Mouse (Mus musculus) lung, embryonic 15.5 days (tissue): Measurements from ENCODE around the gene 1110059E24Rik. TPM values are rescaled to one million over a fixed set of nuclear protein-coding genes. Genes with fewer than 3 reads are reported as not detected.

ENCODE experiments used
- ATAC-seq: fragments of 200-750 bp; cut with Nextera tagmentation; 2 replicates; pipeline ENCODE4 v1.8.0; 2017; ENCODE audit warnings: moderate number of reproducible peaks, borderline replicate concordance; ENCODE audit not compliant: low FRiP score, low TSS enrichment; ENCODE audit errors: extremely low read depth
- H3K27ac ChIP-seq: fragments of 300-500 bp; sonication (generic); 2 replicates; pipeline ENCODE4 v1.5.1; 2015; ENCODE audit warnings: moderate library complexity, mild to moderate bottlenecking, inconsistent platforms
- H3K27me3 ChIP-seq: fragments of 300-500 bp; sonication (generic); 2 replicates; pipeline ENCODE4 v1.6.1; 2015; ENCODE audit warnings: inconsistent platforms
- H3K36me3 ChIP-seq: fragments of 300-500 bp; sonication (generic); 2 replicates; pipeline ENCODE4 v1.6.1; 2015; ENCODE audit warnings: inconsistent platforms
- H3K4me1 ChIP-seq: fragments of 300-500 bp; sonication (generic); 2 replicates; pipeline ENCODE4 v1.6.1; 2015; ENCODE audit warnings: inconsistent platforms
- H3K4me2 ChIP-seq: fragments of 300-500 bp; sonication (generic); 2 replicates; pipeline ENCODE4 v1.6.1; 2015; ENCODE audit warnings: inconsistent platforms, mild to moderate bottlenecking, moderate library complexity
- H3K4me3 ChIP-seq: fragments of 300-500 bp; sonication (generic); 2 replicates; pipeline ENCODE4 v1.5.1; 2015; ENCODE audit warnings: mild to moderate bottlenecking, inconsistent platforms
- H3K9ac ChIP-seq: fragments of 300-500 bp; sonication (generic); 2 replicates; pipeline ENCODE4 v1.6.1; 2015; ENCODE audit warnings: inconsistent platforms
- H3K9me3 ChIP-seq: fragments of 300-500 bp; sonication (generic); 2 replicates; pipeline ENCODE4 v1.6.1; 2016; ENCODE audit warnings: inconsistent platforms
- WGBS: fragments of 180-500 bp; shearing (Covaris S2); methylation state at CpG from one replicate; pipeline ENCODE4 v1.1.7; 2015; 5-methylcytosine and 5-hydroxymethylcytosine counted together
- polyA plus RNA-seq: library from polyadenylated mRNA; unstranded; fragments of >200 nt; fragmentation: Nextera tagmentation; extraction: Ambion mirVana; gene quantifications from 2 replicates; pipeline ENCODE4 v1.2.1, GENCODE M21; 2015

The 1110059E24Rik gene
- polyA plus RNA-seq, 1 experiment from 2014 or later = 70.2 TPM

- no peaks in the 10 kb centered on the region for H3K9me3 ChIP-seq
- no peak overlapping the region for H3K4me3 ChIP-seq
- H3K4me1 ChIP-seq = no peaks in the 10 kb centered on the region
- H3K4me2 ChIP-seq = no peak overlapping the region
- no peaks in the 10 kb centered on the region for H3K27me3 ChIP-seq
- no peak overlapping the region for H3K9ac ChIP-seq
- no peaks in the 10 kb centered on the region for H3K36me3 ChIP-seq
- no peak overlapping the region for H3K27ac ChIP-seq
- 87% methylated on average over 1 of the region's 1 CpGs for WGBS
- no peak for ATAC-seq
Measured at GRCm38 (mm10) chr19:21586546-21586945, 66.2 kb downstream of the 1110059E24Rik start.

GRCm38 (mm10) chr19:21585868-21586267, 66.9 kb downstream of the 1110059E24Rik start:
- no peaks in the 10 kb centered on the region for H3K9me3 ChIP-seq
- no peak overlapping the region for H3K27ac ChIP-seq
- H3K4me1 ChIP-seq = no peaks in the 10 kb centered on the region
- H3K4me2 ChIP-seq = no peak overlapping the region
- WGBS = 79% methylated on average over 2 of the region's 2 CpGs
- no peaks in the 10 kb centered on the region for H3K36me3 ChIP-seq
- ATAC-seq = no peak
- no peaks in the 10 kb centered on the region for H3K27me3 ChIP-seq
- H3K9ac ChIP-seq = no peak overlapping the region
- no peak overlapping the region for H3K4me3 ChIP-seq

- Histone ChIP-seq H3K36me3 (no peaks in the 10 kb centered on the region), H3K27ac (no peak overlapping the region), H3K9ac (no peak overlapping the region), H3K4me2 (no peak overlapping the region), H3K9me3 (no peaks in the 10 kb centered on the region), H3K27me3 (no peaks in the 10 kb centered on the region), H3K4me1 (no peaks in the 10 kb centered on the region), H3K4me3 (no peak overlapping the region)
- WGBS = 80% methylated on average over 5 of the region's 5 CpGs
- ATAC-seq = no peak
Measured at GRCm38 (mm10) chr19:21583986-21584385, 68.8 kb downstream of the 1110059E24Rik start.

- Histone ChIP-seq H3K4me2 (no peak overlapping the region), H3K9ac (no peak overlapping the region), H3K27ac (no peak overlapping the region), H3K27me3 (no peaks in the 10 kb centered on the region), H3K4me3 (no peak overlapping the region), H3K36me3 (no peaks in the 10 kb centered on the region), H3K4me1 (no peaks in the 10 kb centered on the region), H3K9me3 (no peaks in the 10 kb centered on the region)
- 77% methylated on average over 4 of the region's 4 CpGs for WGBS
- ATAC-seq = no peak
Measured at GRCm38 (mm10) chr19:21583523-21583984, 69.2 kb downstream of the 1110059E24Rik start.

GRCm38 (mm10) chr19:21581404-21581803, 71.4 kb downstream of the 1110059E24Rik start:
- Histone ChIP-seq H3K4me2 (no peak overlapping the region), H3K36me3 (no peaks in the 10 kb centered on the region), H3K4me3 (no peak overlapping the region)

GRCm38 (mm10) chr19:21579896-21580295, 72.9 kb downstream of the 1110059E24Rik start:
- Histone ChIP-seq H3K4me2 (no peak overlapping the region), H3K27me3 (no peaks in the 10 kb centered on the region), H3K4me1 (no peaks in the 10 kb centered on the region), H3K4me3 (no peak overlapping the region), H3K9me3 (no peaks in the 10 kb centered on the region), H3K9ac (no peak overlapping the region), H3K36me3 (no peaks in the 10 kb centered on the region), H3K27ac (no peak overlapping the region)
- 77% methylated on average over 3 of the region's 3 CpGs for WGBS
- ATAC-seq = 0 out of 2 replicates have a peak, but pooled peaks have one; percentile 8

More at GRCm38 (mm10) chr19:21581404-21581803, 71.4 kb downstream of the 1110059E24Rik start:
- Histone ChIP-seq H3K27ac (no peak overlapping the region), H3K9ac (no peak overlapping the region), H3K27me3 (no peaks in the 10 kb centered on the region), H3K4me1 (no peaks in the 10 kb centered on the region), H3K9me3 (no peaks in the 10 kb centered on the region)
- 57% methylated on average over 6 of the region's 6 CpGs for WGBS
- no peak for ATAC-seq

- 38% methylated on average over 3 of the region's 3 CpGs for WGBS
- no peak overlapping the region for H3K4me2 ChIP-seq
Measured at GRCm38 (mm10) chr19:21577443-21577842, 75.3 kb downstream of the 1110059E24Rik start.

GRCm38 (mm10) chr19:21571986-21572385, 80.8 kb downstream of the 1110059E24Rik start:
- no peaks in the 10 kb centered on the region for H3K9me3 ChIP-seq
- no peak overlapping the region for H3K9ac ChIP-seq
- H3K4me2 ChIP-seq = no peak overlapping the region
- no peaks in the 10 kb centered on the region for H3K36me3 ChIP-seq
- H3K4me3 ChIP-seq = no peak overlapping the region
- 0 out of 2 replicates have a peak, but pooled peaks cover 3% of the 10 kb centered on the region for H3K4me1 ChIP-seq
- 46% methylated on average over 7 of the region's 7 CpGs for WGBS
- no peaks in the 10 kb centered on the region for H3K27me3 ChIP-seq
- no peak overlapping the region for H3K27ac ChIP-seq
- no peak for ATAC-seq

More at GRCm38 (mm10) chr19:21577443-21577842, 75.3 kb downstream of the 1110059E24Rik start:
- no peaks in the 10 kb centered on the region for H3K4me1 ChIP-seq
- ATAC-seq = no peak
- H3K27me3 ChIP-seq = no peaks in the 10 kb centered on the region
- no peak overlapping the region for H3K9ac ChIP-seq
- H3K27ac ChIP-seq = no peak overlapping the region
- H3K9me3 ChIP-seq = no peaks in the 10 kb centered on the region
- no peak overlapping the region for H3K4me3 ChIP-seq
- no peaks in the 10 kb centered on the region for H3K36me3 ChIP-seq

GRCm38 (mm10) chr19:21571223-21571980, 81.4 kb downstream of the 1110059E24Rik start:
- Histone ChIP-seq H3K27me3 (no peaks in the 10 kb centered on the region), H3K4me2 (no peak overlapping the region), H3K27ac (no peak overlapping the region), H3K9ac (no peak overlapping the region), H3K4me3 (no peak overlapping the region), H3K4me1 (0 out of 2 replicates have a peak, but pooled peaks cover 3% of the 10 kb centered on the region), H3K36me3 (no peaks in the 10 kb centered on the region), H3K9me3 (no peaks in the 10 kb centered on the region)
- WGBS = 44% methylated on average over 16 of the region's 16 CpGs
- peak; percentile 45; the same call in 1 of the 2 replicates for ATAC-seq

- ATAC-seq = no peak
- H3K27ac ChIP-seq = no peak overlapping the region
- 47% methylated on average over 8 of the region's 8 CpGs for WGBS
Measured at GRCm38 (mm10) chr19:21570778-21571177, 82.0 kb downstream of the 1110059E24Rik start.

GRCm38 (mm10) chr19:21568528-21569185, 84.1 kb downstream of the 1110059E24Rik start:
- 0 out of 2 replicates have a peak, but pooled peaks cover 3% of the 10 kb centered on the region for H3K4me1 ChIP-seq
- ATAC-seq = no peak
- H3K9ac ChIP-seq = no peak overlapping the region
- WGBS = 62% methylated on average over 3 of the region's 3 CpGs
- no peak overlapping the region for H3K4me3 ChIP-seq
- no peak overlapping the region for H3K4me2 ChIP-seq
- H3K9me3 ChIP-seq = no peaks in the 10 kb centered on the region
- H3K27me3 ChIP-seq = no peaks in the 10 kb centered on the region
- no peaks in the 10 kb centered on the region for H3K36me3 ChIP-seq
- no peak overlapping the region for H3K27ac ChIP-seq

More at GRCm38 (mm10) chr19:21570778-21571177, 82.0 kb downstream of the 1110059E24Rik start:
- no peak overlapping the region for H3K4me3 ChIP-seq
- H3K4me2 ChIP-seq = no peak overlapping the region
- H3K27me3 ChIP-seq = no peaks in the 10 kb centered on the region
- H3K4me1 ChIP-seq = 0 out of 2 replicates have a peak, but pooled peaks cover 3% of the 10 kb centered on the region
- no peak overlapping the region for H3K9ac ChIP-seq
- no peaks in the 10 kb centered on the region for H3K36me3 ChIP-seq
- H3K9me3 ChIP-seq = no peaks in the 10 kb centered on the region

GRCm38 (mm10) chr19:21567933-21568332, 84.8 kb downstream of the 1110059E24Rik start:
- Histone ChIP-seq H3K9me3 (no peaks in the 10 kb centered on the region), H3K27ac (no peak overlapping the region), H3K27me3 (no peaks in the 10 kb centered on the region), H3K9ac (no peak overlapping the region), H3K4me1 (0 out of 2 replicates have a peak, but pooled peaks cover 3% of the 10 kb centered on the region), H3K4me3 (no peak overlapping the region), H3K4me2 (no peak overlapping the region), H3K36me3 (no peaks in the 10 kb centered on the region)
- ATAC-seq = no peak
- 81% methylated on average over 3 of the region's 3 CpGs for WGBS
